Comparison of ENCODE assay signal across 8 mouse cellular contexts in genomic region chr16:4624074-4624473, GRCm38 (mm10). TPM values are rescaled to one million over a fixed set of nuclear protein-coding genes. Genes with fewer than 3 reads are reported as not detected.
DNase-seq lines count a peak whose midpoint lies in the region; ATAC-seq and TF ChIP-seq lines count a peak whose summit lies in the region.

No protein-coding gene starts in this region.

- 15% methylated on average over 9 of the region's 9 CpGs for WGBS in kidney, postnatal 0 days
- WGBS in intestine, embryonic 16.5 days: 11% methylated on average over 9 of the region's 9 CpGs
- WGBS in neural tube, embryonic 12.5 days: 24% methylated on average over 9 of the region's 9 CpGs

- peak overlapping the region; percentile 87 for H3K27ac ChIP-seq in kidney, postnatal 0 days
- peak overlapping the region; percentile 87 for H3K27ac ChIP-seq in cortical plate, adult 2 months (ENCODE audit: insufficient read depth, low read length)
- H3K27ac ChIP-seq in intestine, embryonic 16.5 days (ENCODE audit: low read length): peak overlapping the region; percentile 82
- H3K27ac ChIP-seq in neural tube, embryonic 12.5 days: peak overlapping the region; percentile 60

- H3K9me3 ChIP-seq in kidney, postnatal 0 days (replicated peaks; ENCODE audit: low read length): no peaks in the 10 kb centered on the region
- H3K9me3 ChIP-seq in intestine, embryonic 16.5 days (ENCODE audit: control insufficient read depth, low read length): no peaks in the 10 kb centered on the region
- no peaks in the 10 kb centered on the region for H3K9me3 ChIP-seq in neural tube, embryonic 12.5 days

- peaks cover 17% of the 10 kb centered on the region for H3K4me1 ChIP-seq in kidney, postnatal 0 days (replicated peaks; ENCODE audit: insufficient read depth, low read length)
- H3K4me1 ChIP-seq in cortical plate, adult 2 months (ENCODE audit: control insufficient read depth, insufficient read depth, low read length): peaks cover 5% of the 10 kb centered on the region
- H3K4me1 ChIP-seq in intestine, embryonic 16.5 days (ENCODE audit: control insufficient read depth, insufficient read depth, low read length): peaks cover 12% of the 10 kb centered on the region
- peaks cover 17% of the 10 kb centered on the region for H3K4me1 ChIP-seq in neural tube, embryonic 12.5 days

- TF ChIP-seq POLR2A in cortical plate, adult 2 months (IDR thresholded peaks at IDR 0.05; ENCODE audit: extremely low read depth, insufficient read depth, low read length): no peak

- TF ChIP-seq CTCF in kidney, postnatal 0 days (IDR thresholded peaks at IDR 0.05; ENCODE audit: low read depth): no peak
- TF ChIP-seq CTCF in cortical plate, adult 2 months (IDR thresholded peaks at IDR 0.05; ENCODE audit: extremely low read depth, insufficient read depth, low read length): no peak

- no peak for DNase-seq in kidney, postnatal 0 days (ENCODE audit: low spot score)
- no peak for DNase-seq in kidney, adult 11 months
- DNase-seq in urinary bladder, postnatal 4 days (ENCODE audit: low spot score in 2 of 2): no peak
- no peak for DNase-seq in left cerebral cortex, adult 11 months (ENCODE audit: low spot score)
- no peak for DNase-seq in adrenal gland, postnatal 14 days

- peak overlapping the region; percentile 83 for H3K9ac ChIP-seq in kidney, postnatal 0 days (ENCODE audit: low read depth, low read length)
- peak overlapping the region; percentile 87 for H3K9ac ChIP-seq in intestine, embryonic 16.5 days (ENCODE audit: low read depth, low read length)
- H3K9ac ChIP-seq in neural tube, embryonic 12.5 days: peak overlapping the region; percentile 83

- peaks cover 15% of the 10 kb centered on the region; the same call in 1 of the 2 replicates for H3K36me3 ChIP-seq in kidney, postnatal 0 days (ENCODE audit: insufficient read depth, low read length)
- H3K36me3 ChIP-seq in intestine, embryonic 16.5 days (ENCODE audit: control insufficient read depth, insufficient read depth, low read length): peaks cover 3% of the 10 kb centered on the region; the same call in 1 of the 2 replicates
- peaks cover 10% of the 10 kb centered on the region for H3K36me3 ChIP-seq in neural tube, embryonic 12.5 days

- peak overlapping the region; percentile 90 for H3K4me2 ChIP-seq in kidney, postnatal 0 days (ENCODE audit: low read length)
- peak overlapping the region; percentile 81 for H3K4me2 ChIP-seq in intestine, embryonic 16.5 days (ENCODE audit: low read depth, low read length)
- H3K4me2 ChIP-seq in neural tube, embryonic 12.5 days (replicated peaks): peak overlapping the region; percentile 75

- H3K27me3 ChIP-seq in kidney, postnatal 0 days (ENCODE audit: insufficient read depth, low read length): no peaks in the 10 kb centered on the region
- H3K27me3 ChIP-seq in intestine, embryonic 16.5 days (replicated peaks; ENCODE audit: control insufficient read depth, insufficient read depth, low read length): no peaks in the 10 kb centered on the region
- H3K27me3 ChIP-seq in neural tube, embryonic 12.5 days (replicated peaks): no peaks in the 10 kb centered on the region

- ATAC-seq in kidney, postnatal 0 days (replicated peaks; ENCODE audit: low FRiP score, low read depth): no peak
- 0 out of 2 replicates have a peak, but pooled peaks have one; percentile 3 for ATAC-seq in intestine, embryonic 16.5 days
- ATAC-seq in neural tube, embryonic 12.5 days (ENCODE audit: low FRiP score, low read depth): no peak

- peak overlapping the region; percentile 84 for H3K4me3 ChIP-seq in kidney, postnatal 0 days (replicated peaks; ENCODE audit: low read depth, low read length)
- H3K4me3 ChIP-seq in cortical plate, adult 2 months (ENCODE audit: insufficient read depth, low read length): peak overlapping the region; percentile 91
- H3K4me3 ChIP-seq in intestine, embryonic 16.5 days (ENCODE audit: low read length): peak overlapping the region; percentile 78
- H3K4me3 ChIP-seq in neural tube, embryonic 12.5 days: peak overlapping the region; percentile 73

RNA-seq across cellular contexts. Expression of gene Pam16, which starts 0.7 kb away (rescaled TPM):
- 105 and 106 TPM in 2 replicates for polyA plus RNA-seq in kidney, postnatal 0 days (2015; fragmentation: Nextera tagmentation; extraction: Ambion mirVana)
- polyA plus RNA-seq in cortical plate, adult 2 months (2012; rRNA removed): 99.3 and 101 TPM in 2 replicates
- polyA plus RNA-seq in intestine, embryonic 16.5 days (2015; fragmentation: Nextera tagmentation; extraction: Ambion mirVana): 79.4 and 86.8 TPM in 2 replicates
- polyA plus RNA-seq in neural tube, embryonic 12.5 days (2016; fragmentation: Nextera tagmentation; extraction: Ambion mirVana): 121 and 143 TPM in 2 replicates
- 108 and 140 TPM in 2 replicates for total RNA-seq in adrenal gland, postnatal 14 days (2021)

RNA-seq across cellular contexts. Expression of gene Vasn, which starts 15.7 kb away (rescaled TPM):
- 20.4 and 21.1 TPM in 2 replicates for polyA plus RNA-seq in kidney, postnatal 0 days (2015; fragmentation: Nextera tagmentation; extraction: Ambion mirVana)
- polyA plus RNA-seq in cortical plate, adult 2 months (2012; rRNA removed): 10.1 and 11.2 TPM in 2 replicates
- polyA plus RNA-seq in intestine, embryonic 16.5 days (2015; fragmentation: Nextera tagmentation; extraction: Ambion mirVana): 13.5 and 13.6 TPM in 2 replicates
- polyA plus RNA-seq in neural tube, embryonic 12.5 days (2016; fragmentation: Nextera tagmentation; extraction: Ambion mirVana): 10.9 and 11.3 TPM in 2 replicates
- 11.4 and 14.9 TPM in 2 replicates for total RNA-seq in adrenal gland, postnatal 14 days (2021)

RNA-seq across cellular contexts. Expression of gene Dnaja3, which starts 15.7 kb away (rescaled TPM):
- polyA plus RNA-seq in kidney, postnatal 0 days (2015; fragmentation: Nextera tagmentation; extraction: Ambion mirVana): 87.8 and 89.3 TPM in 2 replicates
- 48.8 and 50.6 TPM in 2 replicates for polyA plus RNA-seq in cortical plate, adult 2 months (2012; rRNA removed)
- 90.5 and 92.5 TPM in 2 replicates for polyA plus RNA-seq in intestine, embryonic 16.5 days (2015; fragmentation: Nextera tagmentation; extraction: Ambion mirVana)
- 51.5 and 56.4 TPM in 2 replicates for polyA plus RNA-seq in neural tube, embryonic 12.5 days (2016; fragmentation: Nextera tagmentation; extraction: Ambion mirVana)
- 166 and 173 TPM in 2 replicates for total RNA-seq in adrenal gland, postnatal 14 days (2021)

RNA-seq across cellular contexts. Expression of gene Glis2, which starts 29.6 kb away (rescaled TPM):
- polyA plus RNA-seq in kidney, postnatal 0 days (2015; fragmentation: Nextera tagmentation; extraction: Ambion mirVana): 74.6 and 78.8 TPM in 2 replicates
- polyA plus RNA-seq in cortical plate, adult 2 months (2012; rRNA removed): 17.3 and 22.1 TPM in 2 replicates
- 14.5 and 18.1 TPM in 2 replicates for polyA plus RNA-seq in intestine, embryonic 16.5 days (2015; fragmentation: Nextera tagmentation; extraction: Ambion mirVana)
- polyA plus RNA-seq in neural tube, embryonic 12.5 days (2016; fragmentation: Nextera tagmentation; extraction: Ambion mirVana): 36.5 and 36.7 TPM in 2 replicates
- total RNA-seq in adrenal gland, postnatal 14 days (2021): 23.7 and 25.1 TPM in 2 replicates

RNA-seq across cellular contexts. Expression of gene Coro7, which starts 55.5 kb away (rescaled TPM):
- polyA plus RNA-seq in kidney, postnatal 0 days (2015; fragmentation: Nextera tagmentation; extraction: Ambion mirVana): 13.1 and 16.8 TPM in 2 replicates
- 103 and 104 TPM in 2 replicates for polyA plus RNA-seq in cortical plate, adult 2 months (2012; rRNA removed)
- polyA plus RNA-seq in intestine, embryonic 16.5 days (2015; fragmentation: Nextera tagmentation; extraction: Ambion mirVana): 29.2 and 30.5 TPM in 2 replicates
- polyA plus RNA-seq in neural tube, embryonic 12.5 days (2016; fragmentation: Nextera tagmentation; extraction: Ambion mirVana): 23.6 and 31.2 TPM in 2 replicates
- total RNA-seq in adrenal gland, postnatal 14 days (2021): 33.6 and 38.7 TPM in 2 replicates
